Mouse (Mus musculus) heart, adult 2 months (tissue): ENCODE data around the gene Tmed6.

Experiments
- CTCF ChIP-seq: fragments of 200-600 bp; IDR thresholded peaks from 2 replicates; pipeline ENCODE4 v1.8.1; 2022; ENCODE audit warnings: antibody characterized with exemption, mild to moderate bottlenecking, moderate library complexity
- EP300 ChIP-seq: fragments of 200-500 bp; IDR thresholded peaks from 2 replicates; pipeline ENCODE4 v1.6.1; 2011; ENCODE audit warnings: low read depth, low read length, control low read depth; ENCODE audit not compliant: insufficient read depth

- TF ChIP-seq EP300 (no peak), CTCF (no peak)
These were observed 35.2 kb upstream of the Tmed6 start for GRCm38 (mm10) chr8:107100635-107101034.
